Mouse (Mus musculus): ENCODE measurements around the gene Spp2. TPM values are rescaled to one million over a fixed set of nuclear protein-coding genes. Genes with fewer than 3 reads are reported as not detected.
A peak's percentile ranks its signal among the peaks of the same experiment; 100 is the strongest.

Gene Spp2
- polyA plus RNA-seq, 1 experiment from 2014 or later, result 0.23 TPM

DNA sequence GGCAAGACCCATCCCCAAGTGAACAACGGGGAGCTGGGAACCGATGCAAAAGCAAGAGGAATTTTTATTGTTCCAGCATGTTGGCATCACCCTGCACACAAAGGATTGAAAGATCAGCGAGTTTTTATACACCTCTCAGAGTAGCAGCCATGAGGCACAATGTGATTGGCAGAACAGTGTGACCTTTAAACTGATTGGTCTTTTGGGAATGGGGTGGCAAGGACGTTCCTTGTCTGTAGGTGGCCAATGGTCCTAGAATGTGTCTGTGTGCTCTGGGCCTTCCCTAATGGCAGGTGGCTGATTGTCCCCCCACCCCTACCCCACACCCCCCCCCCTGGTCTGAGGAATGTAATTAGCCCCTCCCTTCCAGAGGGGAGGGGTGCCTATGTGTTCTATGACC is 52.4 kb downstream of the Spp2 start:
- no peak for ATAC-seq (ENCODE audit: low read depth)
- H3K4me2 ChIP-seq (ENCODE audit: low read depth, low read length), result no peak overlapping the region
- H3K27me3 ChIP-seq (ENCODE audit: control insufficient read depth, insufficient read depth, low read length), result no peaks in the 10 kb centered on the region
- 88% methylated on average over 4 of the region's 4 CpGs for WGBS
- no peaks in the 10 kb centered on the region for H3K36me3 ChIP-seq (ENCODE audit: control insufficient read depth, insufficient read depth, low read length)
- H3K9me3 ChIP-seq (ENCODE audit: control insufficient read depth, low read length), result no peaks in the 10 kb centered on the region
- no peak overlapping the region for H3K4me3 ChIP-seq (ENCODE audit: low read depth, low read length)
- no peak overlapping the region for H3K9ac ChIP-seq (replicated peaks; ENCODE audit: low read depth, low read length)
- no peak overlapping the region for H3K27ac ChIP-seq (ENCODE audit: low read depth, low read length)
- H3K4me1 ChIP-seq (ENCODE audit: control insufficient read depth, insufficient read depth, low read length), result 0 out of 2 replicates have a peak, but pooled peaks cover 3% of the 10 kb centered on the region

GRCm38 (mm10) chr1:88459655-88460054 is 52.9 kb downstream of the Spp2 start:
- no peak for ATAC-seq (ENCODE audit: low read depth)
- no peak overlapping the region for H3K4me2 ChIP-seq (ENCODE audit: low read depth, low read length)
- WGBS, result 81% methylated on average over 5 of the region's 5 CpGs
- H3K4me1 ChIP-seq (ENCODE audit: control insufficient read depth, insufficient read depth, low read length), result 0 out of 2 replicates have a peak, but pooled peaks cover 3% of the 10 kb centered on the region
- H3K27ac ChIP-seq (ENCODE audit: low read depth, low read length), result no peak overlapping the region
- no peak overlapping the region for H3K4me3 ChIP-seq (ENCODE audit: low read depth, low read length)
- no peaks in the 10 kb centered on the region for H3K36me3 ChIP-seq (ENCODE audit: control insufficient read depth, insufficient read depth, low read length)
- H3K9ac ChIP-seq (replicated peaks; ENCODE audit: low read depth, low read length), result no peak overlapping the region
- no peaks in the 10 kb centered on the region for H3K9me3 ChIP-seq (ENCODE audit: control insufficient read depth, low read length)
- no peaks in the 10 kb centered on the region for H3K27me3 ChIP-seq (ENCODE audit: control insufficient read depth, insufficient read depth, low read length)

DNA sequence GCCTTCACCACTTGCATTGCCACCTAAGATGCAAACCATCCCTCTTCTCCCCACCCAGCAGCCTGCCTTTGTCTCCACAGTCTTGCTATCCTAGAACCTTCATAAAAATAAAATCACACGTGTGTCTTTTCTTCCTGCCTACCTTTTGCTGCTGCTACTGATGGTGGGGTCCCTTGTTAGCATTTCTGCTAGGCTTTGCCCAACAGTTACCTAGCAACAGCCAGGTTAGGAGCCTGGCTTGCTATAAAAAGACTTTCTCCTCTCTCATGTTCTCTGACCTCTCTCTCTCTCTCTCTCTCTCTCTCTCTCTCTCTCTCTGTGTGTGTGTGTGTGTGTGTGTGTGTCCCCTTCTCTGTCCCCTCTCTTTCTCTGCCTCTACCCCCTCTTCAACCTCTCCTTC is 54.3 kb downstream of the Spp2 start:
- Histone ChIP-seq H3K27ac (ENCODE audit: low read depth, low read length) (no peak overlapping the region), H3K9ac (replicated peaks; ENCODE audit: low read depth, low read length) (no peak overlapping the region), H3K4me3 (ENCODE audit: low read depth, low read length) (no peak overlapping the region), H3K27me3 (ENCODE audit: control insufficient read depth, insufficient read depth, low read length) (no peaks in the 10 kb centered on the region), H3K36me3 (ENCODE audit: control insufficient read depth, insufficient read depth, low read length) (no peaks in the 10 kb centered on the region), H3K4me1 (ENCODE audit: control insufficient read depth, insufficient read depth, low read length) (0 out of 2 replicates have a peak, but pooled peaks cover 3% of the 10 kb centered on the region), H3K9me3 (ENCODE audit: control insufficient read depth, low read length) (no peaks in the 10 kb centered on the region), H3K4me2 (ENCODE audit: low read depth, low read length) (no peak overlapping the region)
- WGBS, result 27% methylated on average over 1 of the region's 1 CpGs
- no peak for ATAC-seq (ENCODE audit: low read depth)

- 0 out of 2 replicates have a peak, but pooled peaks cover 3% of the 10 kb centered on the region for H3K4me1 ChIP-seq (ENCODE audit: control insufficient read depth, insufficient read depth, low read length)
- no peak; the same call in 1 of the 2 replicates for ATAC-seq (ENCODE audit: low read depth)
- WGBS, result 40% methylated on average over 6 of the region's 6 CpGs
- no peak overlapping the region for H3K9ac ChIP-seq (replicated peaks; ENCODE audit: low read depth, low read length)
- no peaks in the 10 kb centered on the region for H3K27me3 ChIP-seq (ENCODE audit: control insufficient read depth, insufficient read depth, low read length)
- no peak overlapping the region for H3K4me3 ChIP-seq (ENCODE audit: low read depth, low read length)
- no peaks in the 10 kb centered on the region for H3K9me3 ChIP-seq (ENCODE audit: control insufficient read depth, low read length)
- no peak overlapping the region for H3K27ac ChIP-seq (ENCODE audit: low read depth, low read length)
- H3K36me3 ChIP-seq (ENCODE audit: control insufficient read depth, insufficient read depth, low read length), result no peaks in the 10 kb centered on the region
- no peak overlapping the region for H3K4me2 ChIP-seq (ENCODE audit: low read depth, low read length)
Observed at GRCm38 (mm10) chr1:88462484-88462883, 55.7 kb downstream of the Spp2 start.

- H3K4me1 ChIP-seq (ENCODE audit: control insufficient read depth, insufficient read depth, low read length), result 0 out of 2 replicates have a peak, but pooled peaks cover 3% of the 10 kb centered on the region
- no peak overlapping the region for H3K9ac ChIP-seq (replicated peaks; ENCODE audit: low read depth, low read length)
- no peak overlapping the region for H3K4me3 ChIP-seq (ENCODE audit: low read depth, low read length)
- 94% methylated on average over 3 of the region's 3 CpGs for WGBS
- no peaks in the 10 kb centered on the region for H3K36me3 ChIP-seq (ENCODE audit: control insufficient read depth, insufficient read depth, low read length)
- no peaks in the 10 kb centered on the region for H3K9me3 ChIP-seq (ENCODE audit: control insufficient read depth, low read length)
- no peaks in the 10 kb centered on the region for H3K27me3 ChIP-seq (ENCODE audit: control insufficient read depth, insufficient read depth, low read length)
- no peak overlapping the region for H3K27ac ChIP-seq (ENCODE audit: low read depth, low read length)
- no peak overlapping the region for H3K4me2 ChIP-seq (ENCODE audit: low read depth, low read length)
- ATAC-seq (ENCODE audit: low read depth), result no peak
Observed at GRCm38 (mm10) chr1:88463241-88463640, 56.5 kb downstream of the Spp2 start.

GRCm38 (mm10) chr1:88464109-88464905 is 57.5 kb downstream of the Spp2 start:
- Histone ChIP-seq H3K4me2 (ENCODE audit: low read depth, low read length) (no peak overlapping the region), H3K27me3 (ENCODE audit: control insufficient read depth, insufficient read depth, low read length) (no peaks in the 10 kb centered on the region), H3K36me3 (ENCODE audit: control insufficient read depth, insufficient read depth, low read length) (no peaks in the 10 kb centered on the region), H3K27ac (ENCODE audit: low read depth, low read length) (no peak overlapping the region), H3K4me1 (ENCODE audit: control insufficient read depth, insufficient read depth, low read length) (0 out of 2 replicates have a peak, but pooled peaks cover 3% of the 10 kb centered on the region), H3K9me3 (ENCODE audit: control insufficient read depth, low read length) (no peaks in the 10 kb centered on the region), H3K4me3 (ENCODE audit: low read depth, low read length) (no peak overlapping the region), H3K9ac (replicated peaks; ENCODE audit: low read depth, low read length) (no peak overlapping the region)
- WGBS, result 86% methylated on average over 6 of the region's 6 CpGs
- no peak for ATAC-seq (ENCODE audit: low read depth)

DNA sequence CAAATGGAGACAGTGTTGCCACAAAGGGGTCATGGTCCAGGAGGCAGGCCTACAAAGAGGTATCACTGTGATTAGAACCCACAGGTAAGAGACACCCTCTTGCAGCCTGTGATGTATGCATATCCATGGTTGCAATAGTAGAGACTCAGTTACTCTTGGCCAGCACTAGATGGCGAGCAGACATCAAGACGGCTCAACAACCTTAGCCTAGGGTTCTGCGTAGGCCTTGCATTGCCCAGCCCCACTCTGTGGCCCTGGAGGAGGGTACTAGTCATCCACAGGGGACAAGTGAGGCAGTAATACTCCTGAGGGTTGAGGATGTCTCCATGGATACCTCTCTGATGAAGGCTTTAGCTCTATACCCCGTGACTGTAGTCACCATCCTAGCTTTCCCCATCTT is 59.0 kb downstream of the Spp2 start:
- Histone ChIP-seq H3K36me3 (ENCODE audit: control insufficient read depth, insufficient read depth, low read length) (no peaks in the 10 kb centered on the region), H3K27ac (ENCODE audit: low read depth, low read length) (no peak overlapping the region), H3K9me3 (ENCODE audit: control insufficient read depth, low read length) (no peaks in the 10 kb centered on the region), H3K27me3 (ENCODE audit: control insufficient read depth, insufficient read depth, low read length) (no peaks in the 10 kb centered on the region), H3K4me3 (ENCODE audit: low read depth, low read length) (no peak overlapping the region), H3K4me1 (ENCODE audit: control insufficient read depth, insufficient read depth, low read length) (0 out of 2 replicates have a peak, but pooled peaks cover 3% of the 10 kb centered on the region), H3K4me2 (ENCODE audit: low read depth, low read length) (no peak overlapping the region), H3K9ac (replicated peaks; ENCODE audit: low read depth, low read length) (no peak overlapping the region)
- peak; percentile 64; the same call in 1 of the 2 replicates for ATAC-seq (ENCODE audit: low read depth)
- 72% methylated on average over 4 of the region's 4 CpGs for WGBS

- ATAC-seq (ENCODE audit: low read depth), result no peak
- H3K9me3 ChIP-seq (ENCODE audit: control insufficient read depth, low read length), result no peaks in the 10 kb centered on the region
- H3K36me3 ChIP-seq (ENCODE audit: control insufficient read depth, insufficient read depth, low read length), result no peaks in the 10 kb centered on the region
- no peaks in the 10 kb centered on the region for H3K27me3 ChIP-seq (ENCODE audit: control insufficient read depth, insufficient read depth, low read length)
- no peak overlapping the region for H3K4me2 ChIP-seq (ENCODE audit: low read depth, low read length)
- no peak overlapping the region for H3K9ac ChIP-seq (replicated peaks; ENCODE audit: low read depth, low read length)
- H3K4me3 ChIP-seq (ENCODE audit: low read depth, low read length), result no peak overlapping the region
- 74% methylated on average over 8 of the region's 8 CpGs for whole genome bisulfite sequencing
- H3K4me1 ChIP-seq (ENCODE audit: control insufficient read depth, insufficient read depth, low read length), result 0 out of 2 replicates have a peak, but pooled peaks cover 3% of the 10 kb centered on the region
- no peak overlapping the region for H3K27ac ChIP-seq (ENCODE audit: low read depth, low read length)
Observed at GRCm38 (mm10) chr1:88466325-88467064, 59.7 kb downstream of the Spp2 start.

- WGBS, result 83% methylated on average over 5 of the region's 5 CpGs
Observed at GRCm38 (mm10) chr1:88467866-88468265, 61.1 kb downstream of the Spp2 start.

More at GRCm38 (mm10) chr1:88467866-88468265, 61.1 kb downstream of the Spp2 start:
- Histone ChIP-seq H3K4me2 (ENCODE audit: low read depth, low read length) (no peak overlapping the region), H3K27ac (ENCODE audit: low read depth, low read length) (no peak overlapping the region), H3K4me3 (ENCODE audit: low read depth, low read length) (no peak overlapping the region), H3K9ac (replicated peaks; ENCODE audit: low read depth, low read length) (no peak overlapping the region), H3K9me3 (ENCODE audit: control insufficient read depth, low read length) (no peaks in the 10 kb centered on the region), H3K36me3 (ENCODE audit: control insufficient read depth, insufficient read depth, low read length) (no peaks in the 10 kb centered on the region), H3K27me3 (ENCODE audit: control insufficient read depth, insufficient read depth, low read length) (no peaks in the 10 kb centered on the region), H3K4me1 (ENCODE audit: control insufficient read depth, insufficient read depth, low read length) (no peaks in the 10 kb centered on the region)
- no peak for ATAC-seq (ENCODE audit: low read depth)

All from neural tube, embryonic 14.5 days (tissue).